Mouse (Mus musculus) liver, embryonic 14.5 days (tissue): ENCODE measurements around the gene Dock4. TPM values are rescaled to one million over a fixed set of nuclear protein-coding genes. Genes with fewer than 3 reads are reported as not detected.

ENCODE experiments used
- ATAC-seq: fragments of 200-750 bp; cut with Nextera tagmentation; 2 replicates; pipeline ENCODE4 v1.8.0; 2017; ENCODE audit warnings: moderate number of reproducible peaks, mild to moderate bottlenecking, moderate library complexity; ENCODE audit not compliant: insufficient read depth
- DNase-seq, 3 experiments: peaks; one replicate each; pipeline ENCODE4 v3.0.0-alpha.2; 2012 to 2013; ENCODE audit warnings: low read depth in 3 of 3, low spot score in 3 of 3
- H3K27ac ChIP-seq: fragments of 300-500 bp; sonication (generic); 2 replicates; pipeline ENCODE4 v1.5.1; 2014; ENCODE audit warnings: moderate library complexity, mild to moderate bottlenecking, control low read depth, inconsistent platforms
- H3K27me3 ChIP-seq: fragments of 300-500 bp; sonication (generic); 2 replicates; pipeline ENCODE4 v1.6.1; 2014; ENCODE audit warnings: mild to moderate bottlenecking, low read length, moderate library complexity; ENCODE audit not compliant: control insufficient read depth, insufficient read depth
- H3K36me3 ChIP-seq: fragments of 300-500 bp; sonication (generic); replicated peaks from 2 replicates; pipeline ENCODE4 v1.6.1; 2014; ENCODE audit warnings: low read depth; ENCODE audit not compliant: control insufficient read depth, insufficient read depth
- H3K4me1 ChIP-seq, 2 experiments: fragments of 200-500 bp in 1 of 2; fragments of 300-500 bp in 1 of 2; sonication (generic) in 1 of 2; replicated peaks; 2 replicates each; pipeline ENCODE4 v1.6.1; 2012 to 2014; ENCODE audit warnings: antibody characterized with exemption in 1 of 2, inconsistent platforms in 1 of 2, low read length in 1 of 2; ENCODE audit not compliant: control insufficient read depth in 2 of 2, insufficient read depth in 2 of 2
- H3K4me2 ChIP-seq: fragments of 300-500 bp; sonication (generic); 2 replicates; pipeline ENCODE4 v1.6.1; 2014; ENCODE audit warnings: low read depth, mild to moderate bottlenecking, control low read depth, moderate library complexity
- H3K4me3 ChIP-seq, 2 experiments: fragments of 200-500 bp in 1 of 2; fragments of 300-500 bp in 1 of 2; sonication (generic) in 1 of 2; 2 replicates each; pipeline ENCODE4 v1.5.1; 2012 to 2014; ENCODE audit warnings: low read depth in 2 of 2, low read length in 2 of 2, mild to moderate bottlenecking in 2 of 2, control low read depth in 1 of 2, inconsistent platforms in 1 of 2, moderate library complexity in 1 of 2; ENCODE audit not compliant: insufficient read depth in 1 of 2
- H3K9ac ChIP-seq: fragments of 300-500 bp; sonication (generic); replicated peaks from 2 replicates; pipeline ENCODE4 v1.6.1; 2014; ENCODE audit warnings: mild to moderate bottlenecking, control low read depth, moderate library complexity
- H3K9me3 ChIP-seq: fragments of 300-500 bp; sonication (generic); 2 replicates; pipeline ENCODE4 v1.6.1; 2016; ENCODE audit warnings: low read length, mixed read lengths; ENCODE audit not compliant: control insufficient read depth
- CTCF ChIP-seq: IDR thresholded peaks from 2 replicates; pipeline ENCODE4 v1.5.1; 2016; ENCODE audit warnings: antibody characterized with exemption, low read depth, control low read depth
- EP300 ChIP-seq: IDR thresholded peaks from 2 replicates; pipeline ENCODE4 v1.6.1; 2016; ENCODE audit warnings: antibody characterized with exemption, low read depth
- WGBS: fragments of 180-500 bp; shearing (Covaris S2); extraction: QIAGEN DNeasy Blood & Tissue Kit; methylation state at CpG from one replicate; pipeline ENCODE4 v1.1.7; 2014; ENCODE audit not compliant: insufficient replicate concordance; 5-methylcytosine and 5-hydroxymethylcytosine counted together
- polyA plus RNA-seq, 2 experiments: library from polyadenylated mRNA; depleted of rRNA in 1 of 2; stranded (reverse) in 1 of 2; unstranded in 1 of 2; fragments of >200 nt; fragmentation: Nextera tagmentation in 1 of 2; extraction: Ambion mirVana in 1 of 2; gene quantifications; 2 replicates each; pipeline versions ENCODE4 v1.2.1 to v1.2.3; 2012 to 2014

The Dock4 gene
- polyA plus RNA-seq, 2 experiments: 0.49 to 0.57 TPM

DNA sequence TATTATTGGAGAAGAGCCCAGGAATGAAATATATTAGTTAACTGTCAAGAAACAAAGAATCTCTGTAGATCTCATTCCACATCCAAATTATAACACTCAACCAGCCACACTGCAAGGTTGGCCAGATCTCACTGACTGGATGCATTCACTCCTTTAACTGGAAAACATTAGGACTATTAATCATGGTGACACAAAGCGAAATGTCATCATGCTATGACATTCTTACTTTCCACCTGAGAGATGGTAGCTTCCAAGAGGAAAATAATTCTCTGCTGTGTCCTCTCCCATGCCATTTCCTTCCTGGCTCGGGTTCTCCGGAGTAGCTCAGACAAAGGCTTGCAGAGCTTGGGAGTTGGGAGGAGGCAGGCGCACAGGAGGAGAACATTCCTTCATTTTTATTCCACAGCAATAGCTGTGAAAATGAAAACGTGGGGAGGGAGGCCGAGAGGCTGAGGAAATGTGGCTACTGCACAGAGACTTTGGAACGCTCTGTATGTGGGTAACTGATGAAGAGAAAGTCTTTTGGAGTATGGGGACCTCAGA, 17.0 kb downstream of the Dock4 start:
- DNase-seq: no peak

DNA sequence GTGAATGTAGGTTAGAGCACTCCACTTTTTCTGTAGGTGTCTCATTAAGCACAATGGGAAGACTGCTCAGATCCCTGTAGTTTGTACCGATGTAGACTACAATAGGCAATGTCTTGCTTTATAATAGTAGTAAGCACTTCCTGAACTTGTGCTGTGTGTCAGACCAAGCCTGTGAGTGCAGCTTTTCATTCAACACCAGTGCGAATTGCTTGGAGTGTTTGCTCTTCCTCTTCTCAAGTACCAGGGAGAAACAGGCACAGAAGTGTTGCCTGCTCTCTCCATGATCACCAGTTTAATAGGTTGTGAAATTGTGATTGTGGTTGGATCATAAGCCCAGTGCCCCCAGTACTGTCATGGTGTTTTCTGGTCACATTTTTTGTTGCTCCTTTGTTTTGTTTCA, 18.1 kb downstream of the Dock4 start:
- DNase-seq: no peak
- ATAC-seq: no peak
- Histone ChIP-seq H3K27me3 (no peaks in the 10 kb centered on the region), H3K4me3 (no peak overlapping the region), H3K36me3 (no peaks in the 10 kb centered on the region), H3K4me2 (no peak overlapping the region), H3K4me1 (no peaks in the 10 kb centered on the region), H3K9ac (no peak overlapping the region), H3K9me3 (no peaks in the 10 kb centered on the region), H3K27ac (no peak overlapping the region)
- 22% methylated on average over 2 of the region's 2 CpGs for WGBS
- TF ChIP-seq CTCF: no peak
- no peak for TF ChIP-seq EP300

More for the DNA sequence above, 17.0 kb downstream of the Dock4 start:
- Histone ChIP-seq H3K9ac (no peak overlapping the region), H3K27ac (no peak overlapping the region), H3K27me3 (no peaks in the 10 kb centered on the region), H3K4me3 (no peak overlapping the region), H3K4me1 (no peaks in the 10 kb centered on the region), H3K9me3 (no peaks in the 10 kb centered on the region), H3K4me2 (no peak overlapping the region), H3K36me3 (no peaks in the 10 kb centered on the region)
- WGBS: 45% methylated on average over 7 of the region's 7 CpGs
- TF ChIP-seq CTCF (no peak), EP300 (no peak)
- ATAC-seq: no peak

DNA sequence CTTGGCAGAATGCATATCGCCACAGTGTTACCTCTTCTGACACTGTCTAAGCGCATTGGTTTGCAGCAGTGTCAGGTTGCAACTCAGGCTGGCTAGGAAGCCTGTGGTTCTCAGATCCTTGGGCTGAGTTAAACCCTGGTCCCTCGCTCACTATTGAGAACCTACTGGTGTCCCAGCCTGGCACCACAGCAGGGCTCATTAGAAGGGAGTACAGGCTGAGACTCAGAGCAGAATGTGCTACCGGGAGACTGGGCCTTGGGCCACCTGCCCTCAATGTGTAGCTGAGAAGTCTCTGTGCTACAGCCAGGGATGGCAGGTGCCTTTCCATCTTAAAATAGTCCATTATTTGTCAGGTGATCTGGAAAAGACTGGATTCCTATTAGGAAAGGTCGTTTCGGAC, 18.5 kb downstream of the Dock4 start:
- Histone ChIP-seq H3K27ac (no peak overlapping the region), H3K4me2 (no peak overlapping the region), H3K4me3 (no peak overlapping the region), H3K36me3 (no peaks in the 10 kb centered on the region), H3K4me1 (no peaks in the 10 kb centered on the region), H3K9me3 (no peaks in the 10 kb centered on the region), H3K9ac (no peak overlapping the region), H3K27me3 (no peaks in the 10 kb centered on the region)
- 59% methylated on average over 6 of the region's 6 CpGs for WGBS
- TF ChIP-seq CTCF: no peak
- TF ChIP-seq EP300: no peak
- ATAC-seq (no peak), DNase-seq (no peak)

DNA sequence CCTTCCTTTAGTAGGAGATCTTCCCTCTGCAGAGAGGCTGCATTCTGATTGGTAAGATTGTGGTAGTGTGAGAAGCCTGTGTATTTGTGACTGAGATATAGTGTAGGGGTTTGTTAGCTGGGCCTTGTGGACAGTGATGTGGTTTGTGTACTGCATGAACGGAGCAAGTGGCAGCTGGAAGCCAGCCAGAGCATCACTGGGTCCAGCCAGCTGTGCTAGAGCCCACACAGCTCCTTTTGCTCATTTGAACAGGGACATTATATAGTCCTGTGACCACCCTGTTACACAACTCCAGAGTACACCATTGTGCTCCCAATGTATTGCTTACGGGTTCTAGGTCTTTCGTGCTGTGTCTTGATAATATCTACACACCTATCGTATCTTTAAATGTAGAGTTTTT, 22.5 kb downstream of the Dock4 start:
- Histone ChIP-seq H3K4me2 (no peak overlapping the region), H3K27me3 (no peaks in the 10 kb centered on the region), H3K4me1 (no peaks in the 10 kb centered on the region), H3K9ac (no peak overlapping the region), H3K27ac (no peak overlapping the region), H3K4me3 (no peak overlapping the region), H3K36me3 (no peaks in the 10 kb centered on the region), H3K9me3 (no peaks in the 10 kb centered on the region)
- 56% methylated on average over 4 of the region's 4 CpGs for WGBS
- no peak for DNase-seq
- TF ChIP-seq CTCF: no peak
- TF ChIP-seq EP300: no peak
- ATAC-seq: no peak

DNA sequence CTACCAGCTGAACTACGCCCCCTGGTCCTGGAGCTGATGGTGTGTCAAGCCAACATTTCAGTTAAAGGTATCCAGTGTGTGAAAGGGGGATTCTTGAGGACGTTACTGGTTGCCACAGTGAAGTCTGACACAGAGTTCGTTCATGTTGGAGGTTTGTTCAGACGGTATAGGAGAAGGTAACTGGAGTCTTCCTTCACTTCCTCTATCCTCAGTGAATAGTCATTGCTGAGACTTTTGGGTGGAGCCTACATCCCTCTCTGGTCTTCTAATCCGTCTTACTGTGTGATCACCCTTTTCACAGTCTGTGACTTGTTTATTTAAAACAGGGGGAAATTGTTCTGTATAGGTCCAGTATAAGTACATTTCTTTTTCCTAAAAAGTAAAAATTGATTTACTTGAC, 23.3 kb downstream of the Dock4 start:
- Histone ChIP-seq H3K4me2 (no peak overlapping the region), H3K9me3 (no peaks in the 10 kb centered on the region), H3K27ac (no peak overlapping the region), H3K4me3 (no peak overlapping the region), H3K27me3 (no peaks in the 10 kb centered on the region), H3K9ac (no peak overlapping the region), H3K36me3 (no peaks in the 10 kb centered on the region), H3K4me1 (no peaks in the 10 kb centered on the region)
- WGBS: 37% methylated on average over 5 of the region's 5 CpGs
- TF ChIP-seq CTCF: no peak
- TF ChIP-seq EP300: no peak
- no peak for DNase-seq
- ATAC-seq: no peak
